Mouse (Mus musculus): Measurements from ENCODE around the gene Tmem119. TPM values are rescaled to one million over a fixed set of nuclear protein-coding genes. Genes with fewer than 3 reads are reported as not detected.
"Not testable (repeated sequence)": the region's sequence is repeated elsewhere in the genome, so short reads cannot be mapped to it uniquely, and the experiment has no call there.

The Tmem119 gene
- polyA plus RNA-seq, 1 experiment from 2014 or later: 17.6 TPM

GRCm38 (mm10) chr5:113777728-113778127 is 22.6 kb downstream of the Tmem119 start:
- not testable (repeated sequence) for H3K4me2 ChIP-seq (replicated peaks; ENCODE audit: low read depth, low read length); H3K27ac ChIP-seq (ENCODE audit: low read depth, low read length); H3K4me1 ChIP-seq (ENCODE audit: control insufficient read depth, insufficient read depth, low read length); H3K27me3 ChIP-seq (ENCODE audit: control insufficient read depth, insufficient read depth, low read length); H3K9me3 ChIP-seq (ENCODE audit: control insufficient read depth, low read length); H3K4me3 ChIP-seq (ENCODE audit: low read length); H3K9ac ChIP-seq (ENCODE audit: low read depth, low read length); ATAC-seq (ENCODE audit: low FRiP score, low TSS enrichment)
- peaks cover 29% of the 10 kb centered on the region for H3K36me3 ChIP-seq (ENCODE audit: control insufficient read depth, insufficient read depth, low read length)
- 93% methylated on average over 8 of the region's 8 CpGs for WGBS

GRCm38 (mm10) chr5:113776896-113777226 is 23.5 kb downstream of the Tmem119 start:
- no peak overlapping the region for H3K4me3 ChIP-seq (ENCODE audit: low read length)
- WGBS: 87% methylated on average over 8 of the region's 8 CpGs
- H3K9ac ChIP-seq (ENCODE audit: low read depth, low read length): no peak overlapping the region
- no peaks in the 10 kb centered on the region for H3K9me3 ChIP-seq (ENCODE audit: control insufficient read depth, low read length)
- no peak for ATAC-seq (ENCODE audit: low FRiP score, low TSS enrichment)
- H3K4me2 ChIP-seq (replicated peaks; ENCODE audit: low read depth, low read length): no peak overlapping the region
- H3K27me3 ChIP-seq (ENCODE audit: control insufficient read depth, insufficient read depth, low read length): no peaks in the 10 kb centered on the region
- peaks cover 6% of the 10 kb centered on the region; the same call in 1 of the 2 replicates for H3K4me1 ChIP-seq (ENCODE audit: control insufficient read depth, insufficient read depth, low read length)
- H3K36me3 ChIP-seq (ENCODE audit: control insufficient read depth, insufficient read depth, low read length): peaks cover 29% of the 10 kb centered on the region
- no peak overlapping the region for H3K27ac ChIP-seq (ENCODE audit: low read depth, low read length)

GRCm38 (mm10) chr5:113776128-113776895 is 24.0 kb downstream of the Tmem119 start:
- no peaks in the 10 kb centered on the region for H3K27me3 ChIP-seq (ENCODE audit: control insufficient read depth, insufficient read depth, low read length)
- ATAC-seq (ENCODE audit: low FRiP score, low TSS enrichment): no peak
- no peak overlapping the region for H3K4me3 ChIP-seq (ENCODE audit: low read length)
- H3K27ac ChIP-seq (ENCODE audit: low read depth, low read length): no peak overlapping the region
- no peak overlapping the region for H3K4me2 ChIP-seq (replicated peaks; ENCODE audit: low read depth, low read length)
- H3K36me3 ChIP-seq (ENCODE audit: control insufficient read depth, insufficient read depth, low read length): peaks cover 29% of the 10 kb centered on the region
- 89% methylated on average over 15 of the region's 15 CpGs for WGBS
- no peak overlapping the region for H3K9ac ChIP-seq (ENCODE audit: low read depth, low read length)
- peaks cover 6% of the 10 kb centered on the region; the same call in 1 of the 2 replicates for H3K4me1 ChIP-seq (ENCODE audit: control insufficient read depth, insufficient read depth, low read length)
- no peaks in the 10 kb centered on the region for H3K9me3 ChIP-seq (ENCODE audit: control insufficient read depth, low read length)

GRCm38 (mm10) chr5:113775585-113775984 is 24.7 kb downstream of the Tmem119 start:
- Histone ChIP-seq H3K27ac (ENCODE audit: low read depth, low read length) (no peak overlapping the region), H3K9ac (ENCODE audit: low read depth, low read length) (no peak overlapping the region), H3K4me1 (ENCODE audit: control insufficient read depth, insufficient read depth, low read length) (peaks cover 7% of the 10 kb centered on the region; the same call in 1 of the 2 replicates), H3K4me3 (ENCODE audit: low read length) (no peak overlapping the region), H3K27me3 (ENCODE audit: control insufficient read depth, insufficient read depth, low read length) (no peaks in the 10 kb centered on the region), H3K36me3 (ENCODE audit: control insufficient read depth, insufficient read depth, low read length) (peaks cover 29% of the 10 kb centered on the region), H3K9me3 (ENCODE audit: control insufficient read depth, low read length) (no peaks in the 10 kb centered on the region), H3K4me2 (replicated peaks; ENCODE audit: low read depth, low read length) (no peak overlapping the region)
- WGBS: 90% methylated on average over 10 of the region's 10 CpGs
- no peak for ATAC-seq (ENCODE audit: low FRiP score, low TSS enrichment)

DNA sequence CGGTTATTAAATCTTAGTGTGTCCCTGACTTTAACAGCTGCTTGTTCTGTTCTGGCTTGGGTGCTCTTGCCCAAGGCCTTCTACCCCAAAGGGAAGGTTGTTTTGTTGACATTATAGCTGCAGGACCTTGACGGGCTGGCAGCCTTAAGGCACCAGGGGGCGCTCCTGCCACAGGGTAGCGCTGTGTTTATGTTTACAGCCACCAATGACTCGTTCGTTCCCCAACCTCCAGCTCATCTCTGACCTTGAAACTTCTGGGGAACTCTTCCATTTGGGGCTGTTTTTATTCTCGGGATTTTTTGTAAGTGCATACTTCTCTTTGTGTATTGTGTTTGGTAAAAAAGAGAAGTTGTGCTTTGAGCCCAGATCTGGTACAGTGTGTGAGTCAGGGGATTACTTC is 26.7 kb downstream of the Tmem119 start:
- Histone ChIP-seq H3K4me3 (ENCODE audit: low read length) (peak overlapping the region; percentile 99), H3K36me3 (ENCODE audit: control insufficient read depth, insufficient read depth, low read length) (peaks cover 29% of the 10 kb centered on the region), H3K4me2 (replicated peaks; ENCODE audit: low read depth, low read length) (peak overlapping the region; percentile 87), H3K9ac (ENCODE audit: low read depth, low read length) (peak overlapping the region; percentile 75; the same call in 1 of the 2 replicates), H3K27ac (ENCODE audit: low read depth, low read length) (no peak overlapping the region), H3K9me3 (ENCODE audit: control insufficient read depth, low read length) (no peaks in the 10 kb centered on the region), H3K27me3 (ENCODE audit: control insufficient read depth, insufficient read depth, low read length) (no peaks in the 10 kb centered on the region), H3K4me1 (ENCODE audit: control insufficient read depth, insufficient read depth, low read length) (peaks cover 23% of the 10 kb centered on the region)
- ATAC-seq (ENCODE audit: low FRiP score, low TSS enrichment): no peak; the same call in 1 of the 2 replicates
- 3% methylated on average over 7 of the region's 7 CpGs for WGBS

GRCm38 (mm10) chr5:113772905-113773519 is 27.3 kb downstream of the Tmem119 start:
- Histone ChIP-seq H3K9ac (ENCODE audit: low read depth, low read length) (peak overlapping the region; percentile 75), H3K27me3 (ENCODE audit: control insufficient read depth, insufficient read depth, low read length) (no peaks in the 10 kb centered on the region), H3K4me3 (ENCODE audit: low read length) (peak overlapping the region; percentile 99), H3K27ac (ENCODE audit: low read depth, low read length) (no peak overlapping the region; the same call in 1 of the 2 replicates), H3K36me3 (ENCODE audit: control insufficient read depth, insufficient read depth, low read length) (peaks cover 33% of the 10 kb centered on the region), H3K4me2 (replicated peaks; ENCODE audit: low read depth, low read length) (peak overlapping the region; percentile 87), H3K4me1 (ENCODE audit: control insufficient read depth, insufficient read depth, low read length) (peaks cover 23% of the 10 kb centered on the region), H3K9me3 (ENCODE audit: control insufficient read depth, low read length) (no peaks in the 10 kb centered on the region)
- 2% methylated on average over 31 of the region's 38 CpGs for WGBS
- peak; percentile 36 for ATAC-seq (ENCODE audit: low FRiP score, low TSS enrichment)

GRCm38 (mm10) chr5:113772450-113772895 is 27.8 kb downstream of the Tmem119 start, which contains the start of the genes Sart3 and Iscu:
Gene Sart3 (minus strand): TSS chr5:113772510.
Gene Iscu (plus strand): TSS chr5:113772748.
- peak within 1 kb of the TSS; percentile 99 for H3K27ac ChIP-seq (ENCODE audit: low read depth, low read length)
- under 1% methylated on average over 49 of the region's 49 CpGs for WGBS
- peak within 1 kb of the TSS; percentile 98 for H3K9ac ChIP-seq (ENCODE audit: low read depth, low read length)
- H3K4me2 ChIP-seq (replicated peaks; ENCODE audit: low read depth, low read length): peak within 1 kb of the TSS; percentile 87
- peaks cover 38% of the 10 kb centered on the region for H3K36me3 ChIP-seq (ENCODE audit: control insufficient read depth, insufficient read depth, low read length)
- H3K4me1 ChIP-seq (ENCODE audit: control insufficient read depth, insufficient read depth, low read length): peaks cover 23% of the 10 kb centered on the region
- peak; percentile 89 for ATAC-seq (ENCODE audit: low FRiP score, low TSS enrichment)
- no peaks in the 10 kb centered on the region for H3K27me3 ChIP-seq (ENCODE audit: control insufficient read depth, insufficient read depth, low read length)
- H3K9me3 ChIP-seq (ENCODE audit: control insufficient read depth, low read length): no peaks in the 10 kb centered on the region
- H3K4me3 ChIP-seq (ENCODE audit: low read length): peak within 1 kb of the TSS; percentile 99

DNA sequence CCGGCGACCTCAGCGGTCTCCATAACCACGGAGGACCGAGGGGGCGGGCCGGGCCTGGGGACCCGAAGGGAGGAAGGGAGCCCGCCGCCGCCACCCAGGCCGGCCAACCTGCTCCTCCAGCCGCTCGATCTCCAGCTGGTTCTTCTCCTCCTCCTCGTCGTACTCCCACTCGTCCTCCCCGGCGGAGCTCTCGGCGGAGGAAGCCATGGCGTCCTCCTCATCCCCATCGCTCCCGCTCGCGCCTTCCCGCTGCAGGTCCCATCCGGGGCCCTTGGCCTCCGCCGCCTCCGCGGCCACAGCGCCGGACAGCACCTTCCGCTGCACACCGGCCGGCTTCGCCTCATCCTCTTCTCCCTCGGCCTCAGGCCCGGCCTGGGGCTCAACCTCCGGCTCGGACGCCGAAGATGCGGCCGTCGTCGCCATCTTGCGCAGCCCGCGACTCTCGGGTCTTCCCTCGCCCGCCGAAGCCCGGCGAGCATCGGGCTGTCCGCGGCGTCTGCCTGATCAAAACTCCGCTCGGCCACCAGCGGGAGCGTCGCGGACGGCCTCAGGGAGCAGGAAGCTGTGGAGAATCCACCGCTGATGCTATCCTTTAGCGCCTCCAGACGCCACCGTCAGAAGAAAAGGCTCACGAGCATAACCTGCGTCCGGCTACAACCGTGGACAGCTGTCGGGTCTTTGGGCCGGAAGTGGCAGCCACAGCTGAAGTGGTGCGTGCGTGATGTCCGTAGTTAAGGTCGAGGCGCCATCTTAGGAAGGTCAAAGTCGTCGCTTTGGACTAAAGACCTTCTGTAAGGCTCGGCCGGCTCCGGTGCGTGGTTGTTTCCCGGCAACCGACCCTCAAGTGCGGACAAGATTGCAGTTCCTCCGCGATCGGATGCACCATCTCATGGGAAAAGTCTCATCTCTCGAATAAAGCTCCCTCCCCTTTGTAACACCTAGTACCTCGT is 28.8 kb downstream of the Tmem119 start:
- WGBS: under 1% methylated on average over 93 of the region's 97 CpGs
- H3K4me3 ChIP-seq (ENCODE audit: low read length): peak overlapping the region; percentile 99
- no peaks in the 10 kb centered on the region for H3K9me3 ChIP-seq (ENCODE audit: control insufficient read depth, low read length)
- no peaks in the 10 kb centered on the region for H3K27me3 ChIP-seq (ENCODE audit: control insufficient read depth, insufficient read depth, low read length)
- ATAC-seq (ENCODE audit: low FRiP score, low TSS enrichment): peak; percentile 73
- peak overlapping the region; percentile 98 for H3K9ac ChIP-seq (ENCODE audit: low read depth, low read length)
- peaks cover 39% of the 10 kb centered on the region for H3K36me3 ChIP-seq (ENCODE audit: control insufficient read depth, insufficient read depth, low read length)
- peak overlapping the region; percentile 87 for H3K4me2 ChIP-seq (replicated peaks; ENCODE audit: low read depth, low read length)
- peaks cover 23% of the 10 kb centered on the region for H3K4me1 ChIP-seq (ENCODE audit: control insufficient read depth, insufficient read depth, low read length)
- H3K27ac ChIP-seq (ENCODE audit: low read depth, low read length): peak overlapping the region; percentile 99

Data from kidney, embryonic 14.5 days (tissue).